Mouse (Mus musculus) leukemia stem cell, adult 10-12 weeks (primary cell): ENCODE data around the gene Lamtor4. TPM values are rescaled to one million over a fixed set of nuclear protein-coding genes. Genes with fewer than 3 reads are reported as not detected.

Experiments
- polyA plus RNA-seq: library from polyadenylated mRNA; stranded (reverse); fragments of >175 nt; gene quantifications from 2 replicates; pipeline ENCODE4 v1.2.3, GENCODE M21; 2012; ENCODE audit warnings: low replicate concordance

Lamtor4 gene
- polyA plus RNA-seq: 29.2 and 39.5 TPM in 2 replicates

DNA sequence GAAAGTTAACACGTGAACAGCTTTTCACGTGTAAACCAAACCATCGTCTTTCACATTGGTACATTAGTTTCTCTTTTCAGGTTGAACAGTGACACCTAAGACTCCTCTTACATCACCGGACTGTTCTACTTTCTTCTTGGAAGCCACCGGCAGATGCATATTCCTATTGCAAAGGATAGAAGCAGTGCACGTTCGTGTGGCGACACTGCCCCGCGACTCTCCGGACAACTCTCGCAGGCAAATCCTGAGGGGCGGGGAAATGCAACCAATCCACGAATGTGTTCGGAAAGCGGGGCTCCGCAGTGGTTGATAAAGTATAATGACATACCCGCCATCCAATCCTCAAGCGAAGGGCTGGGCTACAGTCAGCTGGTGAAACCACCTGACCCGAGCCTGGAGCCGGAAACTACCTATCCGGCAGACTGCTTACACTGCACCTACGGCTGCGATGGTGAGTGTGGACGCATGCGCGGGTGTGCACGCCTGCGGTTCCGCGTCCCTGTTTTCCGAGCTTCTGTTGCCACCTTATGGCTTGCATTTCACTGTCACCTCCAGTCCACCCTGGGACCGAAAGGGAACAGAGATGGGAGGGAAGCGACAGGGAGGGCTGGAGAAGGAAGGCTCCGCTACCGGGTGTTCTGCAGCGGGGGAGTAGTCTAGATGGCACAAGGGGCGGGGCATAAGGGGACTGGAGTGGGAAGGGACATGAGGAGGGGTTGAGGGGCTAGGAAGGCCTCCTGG, at the start of gene Lamtor4:
Lamtor4 (plus strand) TSS at position 130 of the 741 bp plus-strand sequence.

DNA sequence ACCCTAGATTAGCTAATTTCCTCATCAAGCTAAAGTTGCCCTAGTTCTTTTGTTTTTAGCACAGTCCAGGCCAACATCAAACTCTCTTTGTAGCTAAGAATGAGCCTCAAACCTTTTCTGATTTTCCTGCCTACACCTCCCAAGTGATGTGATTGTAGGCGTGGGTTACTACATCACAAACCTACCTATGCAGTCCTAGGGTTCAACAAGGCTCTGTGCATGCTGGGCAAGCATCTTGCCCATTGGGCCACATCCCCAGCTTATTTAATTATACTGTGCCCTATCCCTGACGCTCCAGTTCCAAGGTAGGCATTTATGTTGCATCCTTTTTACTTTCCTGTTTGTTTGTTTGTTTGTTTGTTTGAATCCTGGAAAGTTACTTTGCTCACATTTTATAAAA, 29.6 kb upstream of the Lamtor4 start, which contains the start of gene Nxpe5:
Nxpe5 (plus strand) TSS at position 199 of the 400 bp plus-strand sequence.

DNA sequence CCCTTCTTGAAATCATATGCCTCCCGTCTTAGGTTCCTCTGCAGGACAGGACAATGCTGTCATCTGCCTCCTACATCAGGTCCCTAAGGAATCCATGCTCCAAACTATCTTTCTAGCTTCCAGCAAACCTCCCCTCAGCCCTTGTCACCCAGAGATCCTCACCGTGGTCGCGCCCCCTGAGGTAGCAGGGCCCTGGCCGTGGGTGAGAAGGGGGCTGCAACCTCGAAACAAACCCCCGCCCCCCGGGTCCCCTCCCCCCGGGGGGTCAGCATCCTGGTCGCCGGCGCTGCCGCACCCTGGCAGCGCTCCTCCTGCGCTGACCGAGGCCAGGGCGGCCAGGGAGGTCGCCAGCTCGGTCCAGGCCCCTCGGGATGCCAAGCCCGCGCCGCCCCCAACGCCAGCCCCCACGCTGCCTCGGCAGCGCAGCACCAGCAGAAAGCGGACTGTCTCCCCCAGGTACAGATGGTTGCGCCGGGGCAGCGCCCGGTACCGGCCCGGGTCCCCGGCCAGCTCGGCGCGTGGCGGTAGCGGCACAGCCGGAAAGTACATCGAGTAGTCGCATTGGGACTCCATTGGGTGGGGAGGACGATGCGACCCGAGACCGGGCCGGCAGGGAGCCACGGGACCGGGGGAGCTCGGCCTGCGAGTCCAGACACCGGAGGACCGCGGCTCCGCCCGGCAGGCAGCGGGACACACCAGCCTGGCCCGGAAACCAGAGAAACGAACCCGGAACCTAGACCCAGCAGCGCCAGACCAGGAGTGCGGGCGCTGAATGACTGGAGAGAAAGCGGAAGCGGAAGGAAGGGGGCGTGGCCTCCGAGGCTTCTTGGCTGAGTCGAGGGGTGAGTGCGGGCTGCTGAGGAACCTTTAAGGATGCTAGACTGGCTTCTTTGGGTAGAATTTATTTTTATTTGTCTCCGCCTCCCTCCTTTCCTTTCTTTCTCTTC, 8.3 kb downstream of the Lamtor4 start, which contains the start of gene BC037034:
BC037034 (minus strand) TSS at position 774 of the 947 bp plus-strand sequence.

DNA sequence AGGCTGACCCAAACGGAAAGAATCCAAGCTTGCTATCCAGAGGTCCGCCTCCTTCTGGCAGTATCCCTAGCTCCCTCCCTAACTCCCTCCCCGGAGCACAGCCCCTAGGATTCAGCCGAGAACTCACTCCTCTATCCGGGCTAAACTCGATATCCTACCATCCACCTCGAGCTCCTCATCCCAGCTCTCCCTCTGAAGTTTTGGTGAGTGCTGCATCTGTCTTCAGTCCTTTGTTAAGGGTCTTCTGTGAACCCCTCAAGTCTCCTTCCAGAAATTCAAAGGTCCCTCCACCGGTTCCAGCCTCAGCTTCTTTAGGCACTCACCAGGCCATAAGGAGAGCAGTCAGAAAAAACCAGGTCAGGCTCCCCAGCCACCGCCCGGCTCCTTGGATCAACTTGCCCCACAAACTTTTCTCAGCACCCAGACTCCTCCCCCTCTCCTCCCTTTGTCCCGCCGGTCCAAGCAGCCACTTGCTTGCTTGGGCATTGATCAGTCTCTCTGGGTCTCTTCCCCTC, 17.2 kb downstream of the Lamtor4 start, which contains the start of gene Gal3st4:
Gal3st4 (minus strand) TSS at position 432 of the 515 bp plus-strand sequence.

DNA sequence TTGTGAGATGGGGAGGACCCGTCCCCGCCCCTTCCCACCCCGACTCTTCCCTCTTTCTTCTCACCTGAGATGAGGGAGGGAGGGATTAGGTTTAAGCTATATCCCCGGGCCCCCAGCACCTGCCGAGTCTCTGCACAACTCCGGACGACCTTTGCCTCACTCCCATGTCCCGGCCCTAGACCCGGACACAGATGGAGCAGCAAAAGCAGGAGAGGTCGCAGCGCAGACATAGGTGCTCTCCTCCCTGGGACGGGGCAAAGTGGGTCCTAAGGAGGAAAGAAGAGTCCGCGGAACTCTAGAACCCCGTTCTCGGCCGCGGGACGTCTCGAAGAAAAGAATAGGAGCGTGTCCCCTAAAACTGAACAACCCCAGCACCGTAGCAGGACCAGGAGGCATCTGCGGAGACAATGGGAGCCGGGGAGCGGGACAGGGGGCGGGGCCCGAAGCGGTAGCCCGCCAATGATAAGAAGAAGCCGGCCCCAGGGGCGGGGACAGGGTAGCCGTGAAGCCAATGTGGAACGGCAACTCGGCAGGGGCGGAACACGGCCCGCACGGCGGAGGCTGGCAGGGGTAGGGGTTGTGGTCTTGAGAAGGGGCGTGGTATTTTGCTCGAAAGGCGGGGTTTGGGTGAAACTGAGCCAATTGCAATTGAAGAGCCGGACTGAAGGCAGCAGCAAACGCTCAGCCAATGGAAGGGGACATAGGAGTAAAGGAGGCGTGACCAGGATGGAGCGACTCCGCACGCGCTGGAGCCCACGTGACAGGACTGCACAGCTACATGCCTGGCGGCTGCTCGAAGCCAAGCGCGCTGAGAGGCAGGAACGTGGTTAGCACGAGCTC, 24.5 kb downstream of the Lamtor4 start, which contains the start of the genes Gm43720, Gpc2 and Stag3:
Gm43720 (minus strand) TSS at position 374 of the 840 bp plus-strand sequence.
Gpc2 (minus strand) TSS at position 421 of the 840 bp plus-strand sequence.
Stag3 (plus strand) TSS at position 656 of the 840 bp plus-strand sequence.

Other genes starting within 250 kb of the Lamtor4 start
- gene Smok3a, start 234.2 kb upstream of the Lamtor4 start, polyA plus RNA-seq: not detected in 2 replicates
- 0.16 TPM in 1 of 2 replicates, not detected in the other for gene Smok3b, start 234.1 kb upstream of the Lamtor4 start, polyA plus RNA-seq
- gene Smok3c, start 202.3 kb upstream of the Lamtor4 start, polyA plus RNA-seq: not detected in 2 replicates
- 0.27 and 1.0 TPM in 2 replicates for gene Zkscan1, start 170.4 kb upstream of the Lamtor4 start, polyA plus RNA-seq
- gene Zscan21, start 138.6 kb upstream of the Lamtor4 start, polyA plus RNA-seq: 0.10 and 2.4 TPM in 2 replicates
- 0.14 and 0.35 TPM in 2 replicates for gene Zfp113, start 99.7 kb upstream of the Lamtor4 start, polyA plus RNA-seq
- gene Cops6, start 94.4 kb upstream of the Lamtor4 start, polyA plus RNA-seq: 53.6 and 54.5 TPM in 2 replicates
- 6.8 and 39.7 TPM in 2 replicates for gene Ap4m1, start 83.5 kb upstream of the Lamtor4 start, polyA plus RNA-seq
- 8.8 and 61.5 TPM in 2 replicates for gene Mcm7, start 83.1 kb upstream of the Lamtor4 start, polyA plus RNA-seq
- gene Taf6, start 68.0 kb upstream of the Lamtor4 start, polyA plus RNA-seq: 17.3 and 54.2 TPM in 2 replicates
- gene Cnpy4, start 68.0 kb upstream of the Lamtor4 start, polyA plus RNA-seq: 0.21 and 0.73 TPM in 2 replicates
- 4.0 and 4.9 TPM in 2 replicates for gene Mblac1, start 61.2 kb upstream of the Lamtor4 start, polyA plus RNA-seq
- 1.9 and 2.3 TPM in 2 replicates for gene Nxpe5, start 29.6 kb upstream of the Lamtor4 start, polyA plus RNA-seq
- 293 and 299 TPM in 2 replicates for gene BC037034, start 8.6 kb downstream of the Lamtor4 start, polyA plus RNA-seq
- gene Gal3st4, start 17.4 kb downstream of the Lamtor4 start, polyA plus RNA-seq: not detected in 2 replicates
- not detected in 2 replicates for gene Gm43720, start 24.5 kb downstream of the Lamtor4 start, polyA plus RNA-seq
- 0.63 and 1.2 TPM in 2 replicates for gene Gpc2, start 24.5 kb downstream of the Lamtor4 start, polyA plus RNA-seq
- gene Stag3, start 24.8 kb downstream of the Lamtor4 start, polyA plus RNA-seq: 0.50 and 5.3 TPM in 2 replicates
- 0.22 and 0.50 TPM in 2 replicates for gene Pvrig, start 86.5 kb downstream of the Lamtor4 start, polyA plus RNA-seq
- gene Zfp157, start 186.0 kb downstream of the Lamtor4 start, polyA plus RNA-seq: 0.10 and 0.58 TPM in 2 replicates